9 mouse cellular contexts compared by ENCODE assay signal in the genomic region with DNA sequence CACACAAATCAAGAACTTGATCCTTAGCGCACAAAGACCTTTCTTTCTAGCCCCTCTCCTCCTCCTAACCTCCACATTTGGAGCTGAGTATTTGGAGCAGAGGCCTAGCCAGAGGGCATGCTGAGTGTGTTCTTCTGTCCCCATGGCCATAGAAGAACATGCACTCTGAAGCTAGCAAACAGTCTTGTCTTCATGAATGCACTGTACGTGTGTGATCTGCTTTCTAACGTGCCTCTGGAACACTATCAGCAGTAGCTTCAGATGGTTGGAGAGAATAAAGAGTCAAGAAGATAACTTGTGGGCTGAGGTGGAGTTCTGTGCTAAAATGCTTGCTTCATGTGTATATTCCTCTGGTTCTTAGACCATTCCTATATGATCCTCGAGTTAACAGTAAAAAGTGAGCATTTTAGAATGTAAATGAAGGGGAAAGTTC. TPM values are rescaled to one million over a fixed set of nuclear protein-coding genes. Genes with fewer than 3 reads are reported as not detected.
DNase-seq lines count a peak whose midpoint lies in the region; ATAC-seq and TF ChIP-seq lines count a peak whose summit lies in the region.
"Had no signal": no experiment of that assay in that cellular context is flagged by ENCODE, and none has a peak within 500 bp of the region (broad histone marks: within the 10 kb centered on the region; RNA-seq: fewer than 3 reads in every experiment).

No protein-coding gene starts in this region.

- no peak for DNase-seq in hindbrain, embryonic 11.5 days (ENCODE audit: low spot score)
- no peak for DNase-seq in hindbrain, postnatal 0 days (ENCODE audit: low spot score)
- no peak for DNase-seq in G1E (ENCODE audit: low spot score)
- no peak for DNase-seq in adrenal gland, adult 8-10 months
- no peak for DNase-seq in left cerebral cortex, postnatal 4 days
- no peak for DNase-seq in gastrocnemius, postnatal 14 days
- DNase-seq: lung, postnatal 4 days had no signal

- no peak overlapping the region for H3K9ac ChIP-seq in hindbrain, embryonic 11.5 days (ENCODE audit: low read depth, low read length)
- H3K9ac ChIP-seq in hindbrain, postnatal 0 days (replicated peaks; ENCODE audit: low read length): no peak overlapping the region
- no peak overlapping the region for H3K9ac ChIP-seq in limb, embryonic 15.5 days

- H3K36me3 ChIP-seq in hindbrain, embryonic 11.5 days (ENCODE audit: control insufficient read depth, insufficient read depth, low read length): no peaks in the 10 kb centered on the region
- no peaks in the 10 kb centered on the region for H3K36me3 ChIP-seq in hindbrain, postnatal 0 days (ENCODE audit: insufficient read depth, low read length)
- peaks cover 64% of the 10 kb centered on the region for H3K36me3 ChIP-seq in G1E (replicated peaks)
- H3K36me3 ChIP-seq in limb, embryonic 15.5 days: peaks cover 3% of the 10 kb centered on the region; the same call in 1 of the 2 replicates

- WGBS in hindbrain, embryonic 11.5 days: 50% methylated on average over 4 of the region's 4 CpGs
- 53% methylated on average over 4 of the region's 4 CpGs for WGBS in hindbrain, postnatal 0 days
- 46% methylated on average over 4 of the region's 4 CpGs for WGBS in limb, embryonic 15.5 days

- TF ChIP-seq CTCF in hindbrain, postnatal 0 days (IDR thresholded peaks at IDR 0.05; ENCODE audit: low read depth): no peak
- TF ChIP-seq CTCF in G1E (IDR thresholded peaks at IDR 0.05; ENCODE audit: low read depth, low read length): no peak

- intact Hi-C loops in left cerebral cortex, postnatal 4 days (cut with DNase I): no loop called here
- intact Hi-C loops in gastrocnemius, postnatal 14 days (cut with DNase I; ENCODE audit: low total_unique reads): no loop called here

- H3K4me1 ChIP-seq in hindbrain, embryonic 11.5 days (replicated peaks; ENCODE audit: control insufficient read depth, insufficient read depth, low read length): no peaks in the 10 kb centered on the region; the same call in 1 of the 2 replicates
- H3K4me1 ChIP-seq in hindbrain, postnatal 0 days (ENCODE audit: insufficient read depth, low read length): no peaks in the 10 kb centered on the region
- H3K4me1 ChIP-seq in G1E (ENCODE audit: insufficient read depth, low read depth, low read length): peaks cover 96% of the 10 kb centered on the region
- peaks cover 48% of the 10 kb centered on the region for H3K4me1 ChIP-seq in brown adipose tissue, adult 24 weeks (ENCODE audit: control insufficient read depth, insufficient read depth, insufficient read length, low read length)
- H3K4me1 ChIP-seq in limb, embryonic 15.5 days: peaks cover 59% of the 10 kb centered on the region

- H3K27ac ChIP-seq in hindbrain, embryonic 11.5 days (ENCODE audit: low read depth, low read length): 0 out of 2 replicates have a peak overlapping the region, but pooled peaks have one; percentile 30
- H3K27ac ChIP-seq in hindbrain, postnatal 0 days: no peak overlapping the region
- H3K27ac ChIP-seq in brown adipose tissue, adult 24 weeks (replicated peaks; ENCODE audit: low read depth, low read length): peak overlapping the region; percentile 53
- H3K27ac ChIP-seq in limb, embryonic 15.5 days: peak overlapping the region; percentile 88

- ATAC-seq in hindbrain, embryonic 11.5 days (ENCODE audit: low FRiP score): no peak
- ATAC-seq in hindbrain, postnatal 0 days: no peak
- no peak for ATAC-seq in G1E (ENCODE audit: extremely low read depth, insufficient number of reproducible peaks, low FRiP score, poor library complexity, severe bottlenecking)
- no peak for ATAC-seq in limb, embryonic 15.5 days (ENCODE audit: insufficient number of reproducible peaks, low FRiP score, low TSS enrichment, low read depth)

- no peaks in the 10 kb centered on the region for H3K9me3 ChIP-seq in hindbrain, embryonic 11.5 days (ENCODE audit: control insufficient read depth, low read length)
- H3K9me3 ChIP-seq in hindbrain, postnatal 0 days (ENCODE audit: low read length): no peaks in the 10 kb centered on the region
- peaks cover 2% of the 10 kb centered on the region for H3K9me3 ChIP-seq in G1E (replicated peaks)
- no peaks in the 10 kb centered on the region for H3K9me3 ChIP-seq in limb, embryonic 15.5 days

- H3K4me2 ChIP-seq in hindbrain, embryonic 11.5 days (replicated peaks; ENCODE audit: low read depth, low read length): no peak overlapping the region
- no peak overlapping the region for H3K4me2 ChIP-seq in hindbrain, postnatal 0 days (ENCODE audit: low read depth, low read length)
- H3K4me2 ChIP-seq in limb, embryonic 15.5 days: no peak overlapping the region

- no peaks in the 10 kb centered on the region for H3K27me3 ChIP-seq in hindbrain, embryonic 11.5 days (ENCODE audit: control insufficient read depth, insufficient read depth, low read length)
- no peaks in the 10 kb centered on the region for H3K27me3 ChIP-seq in hindbrain, postnatal 0 days (ENCODE audit: insufficient read depth, low read length)
- no peaks in the 10 kb centered on the region for H3K27me3 ChIP-seq in G1E (ENCODE audit: insufficient read depth, low read length)
- no peaks in the 10 kb centered on the region for H3K27me3 ChIP-seq in limb, embryonic 15.5 days

- no peak overlapping the region for H3K4me3 ChIP-seq in hindbrain, embryonic 11.5 days (ENCODE audit: low read depth, low read length)
- H3K4me3 ChIP-seq in hindbrain, postnatal 0 days (ENCODE audit: low read length): no peak overlapping the region
- peak overlapping the region; percentile 41; the same call in 1 of the 2 replicates for H3K4me3 ChIP-seq in G1E (ENCODE audit: low read depth, low read length)
- H3K4me3 ChIP-seq in brown adipose tissue, adult 24 weeks (ENCODE audit: insufficient read depth, low read depth, low read length): no peak overlapping the region
- no peak overlapping the region for H3K4me3 ChIP-seq in limb, embryonic 15.5 days

RNA-seq across cellular contexts. Expression of a gene that starts 33.3 kb away (rescaled TPM):
- polyA plus RNA-seq in hindbrain, embryonic 11.5 days (2014; fragmentation: Nextera tagmentation; extraction: Ambion mirVana): 30.3 and 33.4 TPM in 2 replicates
- 43.3 and 43.6 TPM in 2 replicates for total RNA-seq in hindbrain, postnatal 0 days (2014; rRNA removed)
- 35.5 and 36.3 TPM in 2 replicates for polyA plus RNA-seq in hindbrain, postnatal 0 days (2015; fragmentation: Nextera tagmentation; extraction: Ambion mirVana)
- total RNA-seq in G1E (2014; fragmentation: Nextera tagmentation) (242 and 246 TPM in 2 replicates), G1E (2017) (174 and 191 TPM in 2 replicates)
- polyA plus RNA-seq in G1E (2012): 70.4 and 76.3 TPM in 2 replicates
- polyA plus RNA-seq in brown adipose tissue, adult 24 weeks (2012; ENCODE audit: insufficient read depth, insufficient read length, missing spikeins): 11.9 and 13.7 TPM in 2 replicates
- polyA plus RNA-seq in limb, embryonic 15.5 days (2015; fragmentation: Nextera tagmentation; extraction: Ambion mirVana): 78.0 and 78.5 TPM in 2 replicates
- total RNA-seq in adrenal gland, adult 8-10 months (2022): 100 to 1,000 TPM; 134 to 193 (median 146) TPM
- 100 to 1,000 TPM in 1 of 2 experiments, 10 to 100 TPM in 1; 88.2 to 115 TPM for total RNA-seq in left cerebral cortex, postnatal 4 days (2021)
- 10 to 100 TPM; 33.5 to 39.5 TPM for total RNA-seq in gastrocnemius, postnatal 14 days (2021)
